Mouse (Mus musculus): ENCODE results near the gene Taf3.

DNA sequence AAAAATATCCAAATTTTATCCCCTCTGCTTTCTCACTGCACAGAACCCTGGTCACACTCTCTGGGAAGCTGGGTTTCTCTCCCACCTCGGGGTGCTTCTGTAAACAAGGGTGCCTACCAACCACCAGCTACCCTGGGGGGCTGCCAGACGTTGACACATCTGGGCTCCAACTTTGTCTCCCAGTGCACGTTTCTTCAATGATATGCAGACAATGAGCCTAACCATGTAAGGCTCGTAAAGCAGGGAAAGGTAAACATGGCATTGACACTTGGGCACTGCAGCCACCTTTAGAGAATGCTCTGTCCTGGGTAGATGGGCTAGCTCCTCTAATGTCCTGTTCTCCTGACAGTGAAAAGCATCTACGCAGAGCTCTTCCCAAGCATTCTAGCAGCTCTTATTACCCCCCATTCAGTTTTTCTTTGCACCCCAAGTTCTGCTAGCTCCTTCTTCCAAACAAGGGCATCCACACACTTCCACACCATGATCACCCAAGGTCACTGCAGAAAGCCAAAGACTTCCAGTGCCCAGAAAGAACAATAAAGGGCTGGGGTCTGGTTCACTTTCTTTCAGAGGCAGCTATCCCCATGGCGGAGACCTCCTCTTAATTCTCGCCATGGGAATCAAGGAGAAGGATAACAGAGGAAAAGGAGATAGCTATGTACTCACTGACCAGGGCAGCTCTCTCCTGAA is 161.3 kb downstream of the Taf3 start:
- TF ChIP-seq ZNF384 (IDR thresholded peaks at IDR 0.05; ENCODE audit: low read depth, low read length), result no peak
- no peak for TF ChIP-seq POLR2A (IDR thresholded peaks at IDR 0.05; ENCODE audit: control insufficient read depth in 1 of 2, insufficient read depth in 1 of 2, low read depth in 1 of 2, low read length in 2 of 2, poor library complexity in 1 of 2)
- TF ChIP-seq BHLHE40 (IDR thresholded peaks at IDR 0.05; ENCODE audit: borderline replicate concordance, low read depth, low read length), result no peak
- TF ChIP-seq RCOR1 (IDR thresholded peaks at IDR 0.05; ENCODE audit: low read depth, low read length), result no peak
- no peak for TF ChIP-seq CTCF (IDR thresholded peaks at IDR 0.05 in 2 of 3, conservative IDR thresholded peaks at IDR 0.05 in 1 of 3; ENCODE audit: control insufficient read depth in 1 of 3, insufficient read depth in 1 of 3, low read depth in 2 of 3, low read length in 3 of 3, poor library complexity in 1 of 3, severe bottlenecking in 1 of 3)
- TF ChIP-seq E2F4 (IDR thresholded peaks at IDR 0.05; ENCODE audit: borderline replicate concordance, low read depth, low read length), result no peak
- TF ChIP-seq CHD1 (IDR thresholded peaks at IDR 0.05; ENCODE audit: low read depth, low read length), result no peak
- no peak for TF ChIP-seq GATA1 (IDR thresholded peaks at IDR 0.05; ENCODE audit: low read depth, low read length)
- TF ChIP-seq GABPA (IDR thresholded peaks at IDR 0.05; ENCODE audit: low read depth, low read length), result no peak
- no peak for TF ChIP-seq EP300 (IDR thresholded peaks at IDR 0.05; ENCODE audit: low read depth in 1 of 2, low read length in 2 of 2)

All from MEL (cell line).